Mouse (Mus musculus) adrenal gland, postnatal 25 days (tissue): ENCODE data around the gene Cyren. TPM values are rescaled to one million over a fixed set of nuclear protein-coding genes. Genes with fewer than 3 reads are reported as not detected.

Experiments used
- DNase-seq: peaks from one replicate; pipeline ENCODE4 v3.0.0; 2021; ENCODE audit warnings: mixed read lengths
- total RNA-seq: library from RNA; stranded (reverse); gene quantifications from 2 replicates; pipeline ENCODE4 v1.2.3, GENCODE M21; 2021

Cyren gene
- total RNA-seq, 1 experiment from 2014 or later = 11.4 TPM

- DNase-seq = no peak
Measured at GRCm38 (mm10) chr6:34866786-34867185, 11.1 kb downstream of the Cyren start.

DNA sequence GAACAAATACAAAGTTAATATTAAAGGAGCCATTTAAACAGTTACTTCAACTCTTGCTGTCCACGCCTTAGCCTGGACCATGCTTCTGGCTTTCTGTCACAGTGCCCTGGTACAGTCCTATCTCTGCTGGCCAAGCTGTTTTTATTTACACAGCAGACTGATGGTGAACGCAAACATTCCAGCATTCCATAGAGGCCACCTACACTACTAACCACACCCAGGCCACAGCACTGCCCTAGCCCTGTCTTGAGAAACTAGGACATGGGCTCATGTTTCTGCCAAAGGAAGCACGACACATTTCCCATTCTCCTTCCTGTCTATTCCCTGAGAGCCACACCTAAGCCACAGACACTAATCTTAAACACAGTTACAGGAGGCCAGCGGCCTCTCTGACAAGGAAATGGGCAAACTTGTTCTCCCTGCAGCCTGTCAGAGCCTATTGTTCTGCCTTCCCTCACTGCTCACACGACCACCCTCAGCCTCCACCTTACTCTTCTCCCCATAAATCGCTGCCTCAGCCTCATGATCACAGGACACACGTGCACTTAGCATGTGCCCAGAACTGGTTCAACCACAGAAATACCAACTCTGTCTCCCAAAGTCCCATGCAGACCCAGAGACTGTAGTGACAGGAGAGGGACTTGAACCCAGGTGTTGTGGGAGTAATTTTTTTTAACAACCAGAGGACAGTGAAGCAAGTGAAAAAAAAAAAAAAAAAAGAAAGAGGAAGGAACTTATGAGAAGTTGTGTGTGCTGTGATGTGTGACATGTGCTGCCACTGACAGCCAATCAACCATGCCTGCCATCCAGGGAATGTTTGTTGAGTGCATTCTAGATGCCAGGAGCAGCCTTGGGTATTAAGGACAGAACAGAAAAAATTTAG is 11.9 kb downstream of the Cyren start:
- no peak for DNase-seq

DNA sequence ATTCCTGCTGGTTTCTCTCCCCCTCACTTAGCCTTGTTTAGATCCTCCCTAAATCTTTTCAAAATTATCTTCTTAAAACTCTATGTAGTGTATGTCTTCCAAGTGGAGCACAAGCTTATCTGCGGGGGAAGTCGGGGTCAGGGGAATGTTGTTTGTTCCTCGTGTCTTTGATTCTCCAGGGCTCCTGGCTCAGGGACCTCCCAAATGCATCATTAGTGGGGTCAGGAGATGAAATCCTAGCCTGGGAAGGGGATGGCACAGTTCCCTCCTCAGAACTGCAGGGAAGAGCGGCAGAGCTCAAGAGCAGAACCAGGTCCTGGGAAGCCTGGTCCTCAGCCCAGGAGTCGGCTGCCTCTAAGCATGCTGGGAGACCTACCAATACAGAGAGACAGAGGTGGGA is 12.6 kb downstream of the Cyren start:
- DNase-seq = no peak

DNA sequence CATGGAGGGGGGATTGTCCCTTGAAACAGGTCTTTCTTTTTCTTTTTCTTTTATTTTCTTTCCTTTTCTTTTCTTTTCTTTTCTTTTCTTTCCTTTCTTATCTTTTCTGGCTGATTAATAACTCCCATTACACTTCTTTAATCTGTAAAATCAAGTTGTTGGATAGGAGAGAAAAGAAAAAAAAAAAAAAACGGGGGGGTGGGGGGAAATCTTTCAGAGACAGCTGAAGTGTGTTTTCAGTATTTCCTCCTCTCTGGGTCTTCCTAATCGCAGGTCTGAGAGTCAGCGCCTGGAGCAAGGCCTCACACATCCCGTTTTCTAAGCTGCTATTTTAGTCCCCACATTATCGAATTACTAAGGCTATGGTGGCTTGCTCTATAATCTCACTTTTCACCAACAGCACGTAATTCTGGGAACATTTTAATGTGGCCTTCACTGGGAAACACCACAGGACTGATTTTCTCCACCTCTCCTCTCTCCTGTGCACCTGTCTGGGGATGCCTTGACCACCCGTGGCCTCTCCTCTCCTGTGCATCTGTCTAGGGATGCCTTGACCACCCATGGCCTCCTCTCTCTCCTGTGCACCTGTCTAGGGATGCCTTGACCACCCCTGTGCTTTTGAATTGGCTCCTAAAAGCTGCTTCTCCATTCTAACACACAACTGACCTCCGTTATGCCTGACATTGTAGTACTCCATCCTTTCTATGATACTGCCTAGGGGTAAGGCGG is 13.9 kb downstream of the Cyren start:
- DNase-seq = no peak

DNA sequence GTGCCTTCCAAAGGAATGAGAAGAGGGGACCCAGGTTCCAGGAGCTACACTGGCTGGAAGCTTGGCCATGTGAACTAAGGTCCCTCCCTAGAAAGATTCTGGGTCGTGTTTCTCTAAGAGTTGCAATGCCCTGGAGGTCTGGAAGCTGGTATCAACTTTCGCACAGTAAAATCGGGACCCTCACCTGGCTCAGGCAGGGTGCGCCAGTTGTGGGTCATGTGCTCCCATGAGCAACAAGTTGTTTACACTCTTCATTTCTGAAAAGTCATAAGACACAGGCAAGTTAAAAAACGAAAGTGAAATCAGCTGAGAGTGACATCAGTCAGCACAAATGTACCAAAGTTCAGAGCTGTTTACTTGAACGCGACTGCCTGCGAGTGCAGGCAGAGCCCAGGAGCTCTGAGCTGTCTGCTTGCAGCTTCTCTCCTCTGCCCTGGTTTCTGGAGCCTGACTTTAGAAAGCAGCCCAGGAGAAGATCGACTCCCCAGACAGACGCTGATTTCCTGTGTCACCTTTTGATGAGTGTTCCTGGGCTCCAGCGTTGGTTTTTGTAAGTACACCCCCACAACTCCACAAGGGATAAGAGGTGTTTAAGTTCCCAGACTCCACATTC is 15.0 kb downstream of the Cyren start, which contains the start of gene Tmem140:
TSS of gene Tmem140 (plus strand) at position 356 of the 613 bp plus-strand sequence.
- peak; percentile 44 for DNase-seq

- no peak for DNase-seq
Measured at GRCm38 (mm10) chr6:34862381-34862780, 15.5 kb downstream of the Cyren start.

DNA sequence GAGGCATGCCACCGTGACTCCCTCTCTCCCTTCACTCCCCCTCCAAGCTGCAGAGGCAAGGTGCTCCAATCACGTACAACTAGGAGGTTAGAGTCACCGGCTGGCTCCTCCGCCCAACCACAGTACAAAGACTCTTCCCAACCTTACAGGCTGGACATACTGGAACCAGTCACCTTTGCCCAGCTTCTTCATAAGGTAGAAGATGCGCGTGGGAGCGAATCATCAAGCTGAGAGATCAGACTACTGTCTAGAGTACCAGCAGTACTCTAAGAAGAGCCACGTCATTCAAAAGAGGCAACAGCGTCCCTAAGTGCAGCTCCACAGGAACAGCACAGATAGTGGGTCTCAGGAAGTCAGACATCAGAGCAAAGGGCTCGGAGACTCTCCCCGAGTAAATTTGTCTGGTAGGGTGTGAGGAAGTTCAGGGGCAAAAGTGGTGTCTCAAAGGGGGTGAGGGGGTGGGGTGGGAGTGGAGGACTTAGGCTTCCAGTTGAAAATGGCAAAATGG is 16.3 kb downstream of the Cyren start:
- DNase-seq = no peak

DNA sequence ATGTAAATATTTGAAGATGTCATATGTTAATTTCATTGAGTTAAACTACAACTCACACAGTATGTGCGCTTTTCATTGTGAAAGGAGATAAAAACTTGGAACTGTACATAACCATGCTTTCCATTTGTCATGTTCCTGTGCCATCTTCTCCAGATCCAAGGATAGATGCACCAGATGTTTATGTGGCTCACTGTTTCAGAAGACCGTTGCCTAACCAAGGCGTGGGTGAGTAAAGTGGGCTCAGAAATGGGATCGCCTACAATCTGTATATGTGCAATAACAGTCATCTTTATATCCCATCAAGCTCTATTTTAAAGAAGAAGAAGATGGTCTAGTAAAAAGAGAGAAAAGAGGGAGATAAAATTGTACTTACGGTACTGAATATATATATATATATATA is 45.5 kb downstream of the Cyren start:
- DNase-seq = no peak

- no peak for DNase-seq
Measured at GRCm38 (mm10) chr6:34824406-34824805, 53.5 kb downstream of the Cyren start.

Other genes starting within 250 kb of the Cyren start
- gene Agbl3, start 97.6 kb downstream of the Cyren start, total RNA-seq = 12.8 and 17.3 TPM in 2 replicates
- 10.5 and 18.9 TPM in 2 replicates for gene Tmem140, start 14.9 kb downstream of the Cyren start, total RNA-seq
- gene Wdr91, start 32.8 kb upstream of the Cyren start, total RNA-seq = 12.4 and 16.6 TPM in 2 replicates
- gene Stra8, start 42.1 kb upstream of the Cyren start, total RNA-seq = not detected in 2 replicates
- gene Slc23a4, start 110.3 kb upstream of the Cyren start, total RNA-seq = not detected in 2 replicates